Mouse (Mus musculus): ENCODE data around the gene Evl.
"Not testable (repeated sequence)": the region's sequence is repeated elsewhere in the genome, so short reads cannot be mapped to it uniquely, and the experiment has no call there.

Evl gene

DNA sequence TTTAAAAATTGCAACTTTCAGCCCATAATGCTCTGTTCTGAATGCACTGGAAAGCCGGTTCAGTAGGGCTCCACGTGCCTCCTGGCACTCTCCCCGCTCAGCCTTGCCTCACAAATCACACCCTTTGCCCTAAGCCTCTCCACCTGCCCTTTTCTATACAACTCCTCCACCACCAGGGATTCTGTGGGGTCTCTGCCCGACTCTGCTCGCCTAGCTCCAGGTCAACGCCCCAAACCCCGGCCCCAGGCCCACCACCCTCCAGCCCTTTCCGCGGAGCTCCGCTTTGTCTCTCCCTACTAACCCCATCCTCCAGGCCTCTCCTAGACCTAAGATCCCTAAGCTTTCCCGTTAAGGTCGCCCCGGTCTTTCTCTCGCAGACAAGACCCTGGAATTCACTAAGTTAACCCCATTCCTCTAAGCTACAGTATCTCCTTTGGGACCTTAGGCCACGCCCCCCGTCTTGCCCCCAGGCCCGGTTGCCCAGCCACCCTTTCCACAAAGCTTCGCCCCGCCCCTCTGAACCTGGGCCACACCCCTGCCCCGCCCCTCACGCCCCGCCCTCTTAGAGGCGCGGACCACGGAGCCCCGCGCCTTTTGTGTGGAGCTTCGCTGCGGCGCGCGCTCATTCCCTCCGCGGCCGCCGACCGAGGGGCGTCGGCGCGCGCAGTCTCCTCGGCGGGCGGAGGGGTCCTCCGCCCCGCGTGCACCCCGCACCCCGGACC is at the start of gene Evl:
Gene Evl, plus strand, starts transcription at position 601 of the 722 bp plus-strand sequence.
- DNase-seq (ENCODE audit: low spot score in 2 of 2), result peak in 1 of 2 experiments; percentile 43

DNA sequence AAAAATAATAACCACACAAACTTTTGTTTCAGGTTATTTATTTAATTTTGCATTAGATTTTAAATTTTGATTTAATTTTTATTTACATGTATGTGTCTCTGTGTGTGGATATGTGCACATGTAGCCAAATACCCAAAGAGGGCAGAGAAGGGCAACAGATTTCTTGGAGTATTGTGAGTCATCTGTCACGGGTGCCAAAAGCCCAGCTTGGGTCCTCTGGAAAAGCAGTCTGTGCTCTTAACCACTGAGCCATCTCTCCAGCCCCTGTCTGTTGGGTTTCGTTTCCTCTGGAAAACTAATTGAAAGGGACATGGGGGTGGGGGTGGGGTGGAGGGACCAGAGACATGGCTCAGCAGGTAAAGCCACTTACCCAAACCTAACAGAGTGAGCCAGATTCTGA is 48.7 kb upstream of the Evl start:
- DNase-seq (ENCODE audit: low spot score in 2 of 2), result no peak

GRCm38 (mm10) chr12:108507046-108507445 is 47.5 kb upstream of the Evl start:
- DNase-seq (ENCODE audit: low spot score in 2 of 2), result not testable (repeated sequence)

DNA sequence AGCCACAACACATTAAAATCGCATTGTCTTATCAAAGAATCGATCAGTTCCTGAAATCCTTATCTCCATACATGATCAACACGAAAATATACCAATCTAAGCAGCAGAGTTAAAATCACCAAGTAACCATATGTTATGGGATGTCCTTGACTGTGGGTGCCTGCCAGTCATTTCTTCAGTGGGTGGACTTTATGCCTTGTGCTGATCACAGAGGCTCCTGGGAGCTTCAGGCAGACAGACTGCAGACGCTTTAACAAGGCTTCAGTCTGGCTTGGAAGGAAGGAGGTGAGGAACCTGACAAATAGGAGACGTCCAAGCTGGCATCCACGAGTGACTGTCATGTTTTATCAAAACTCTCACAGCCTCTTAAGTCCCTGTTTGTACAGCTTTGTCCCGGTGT is 43.9 kb upstream of the Evl start:
- DNase-seq (ENCODE audit: low spot score in 2 of 2), result no peak

DNA sequence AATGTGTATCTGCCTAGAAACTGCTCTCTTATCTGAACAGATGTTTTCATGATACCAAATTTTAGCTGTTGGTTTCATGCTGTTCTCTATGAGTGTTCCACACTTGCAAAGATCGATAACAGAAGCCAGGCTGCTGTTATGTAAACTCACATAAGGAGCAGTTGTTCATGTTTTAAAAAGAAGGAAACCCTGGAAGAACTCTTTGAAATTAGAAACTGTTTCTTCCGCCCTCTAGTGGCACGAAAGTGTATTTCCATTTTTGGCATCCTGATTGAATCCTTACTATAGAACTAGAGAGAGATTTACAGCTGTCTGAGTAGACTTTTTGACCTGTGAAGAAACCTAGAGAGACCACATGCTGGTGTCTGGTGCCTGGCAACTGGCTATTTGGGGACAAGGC is 43.5 kb upstream of the Evl start:
- DNase-seq (ENCODE audit: low spot score in 2 of 2), result no peak

DNA sequence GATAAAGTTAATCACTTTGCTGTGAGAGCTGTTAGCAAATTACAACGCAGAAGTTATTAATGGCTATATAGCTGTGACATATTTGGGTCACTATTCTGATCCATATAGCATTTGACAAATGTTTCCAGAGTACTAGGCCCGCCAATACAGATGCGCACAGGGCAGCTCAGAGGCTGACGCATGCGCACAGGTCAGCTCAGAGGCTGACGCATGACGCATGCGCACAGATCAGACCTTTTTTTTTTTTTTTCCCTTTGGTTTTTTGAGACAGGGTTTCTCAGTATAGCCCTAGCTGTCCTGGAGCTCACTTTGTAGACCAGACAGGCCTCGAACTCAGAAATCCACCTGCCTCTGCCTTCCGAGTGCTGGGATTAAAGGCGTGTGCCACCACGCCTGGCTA is 39.1 kb upstream of the Evl start:
- DNase-seq (ENCODE audit: low spot score in 2 of 2), result no peak

- no peak for DNase-seq (ENCODE audit: low spot score in 2 of 2)
Observed at GRCm38 (mm10) chr12:108519374-108519773, 35.1 kb upstream of the Evl start.

- peak in 1 of 2 experiments; percentile 7 for DNase-seq (ENCODE audit: low spot score in 2 of 2)
Observed at GRCm38 (mm10) chr12:108529214-108529613, 25.3 kb upstream of the Evl start.

- no peak for DNase-seq (ENCODE audit: low spot score in 2 of 2)
Observed at GRCm38 (mm10) chr12:108534484-108534883, 20.0 kb upstream of the Evl start.

- DNase-seq (ENCODE audit: low spot score in 2 of 2), result no peak
Observed at GRCm38 (mm10) chr12:108536461-108536860, 18.1 kb upstream of the Evl start.

GRCm38 (mm10) chr12:108541088-108541487 is 13.4 kb upstream of the Evl start:
- peak in 1 of 2 experiments; percentile 13 for DNase-seq (ENCODE audit: low spot score in 2 of 2)

GRCm38 (mm10) chr12:108546508-108547153 is 7.9 kb upstream of the Evl start:
- no peak for DNase-seq (ENCODE audit: low spot score in 2 of 2)

- no peak for DNase-seq (ENCODE audit: low spot score in 2 of 2)
Observed at GRCm38 (mm10) chr12:108547251-108547875, 7.2 kb upstream of the Evl start.

DNA sequence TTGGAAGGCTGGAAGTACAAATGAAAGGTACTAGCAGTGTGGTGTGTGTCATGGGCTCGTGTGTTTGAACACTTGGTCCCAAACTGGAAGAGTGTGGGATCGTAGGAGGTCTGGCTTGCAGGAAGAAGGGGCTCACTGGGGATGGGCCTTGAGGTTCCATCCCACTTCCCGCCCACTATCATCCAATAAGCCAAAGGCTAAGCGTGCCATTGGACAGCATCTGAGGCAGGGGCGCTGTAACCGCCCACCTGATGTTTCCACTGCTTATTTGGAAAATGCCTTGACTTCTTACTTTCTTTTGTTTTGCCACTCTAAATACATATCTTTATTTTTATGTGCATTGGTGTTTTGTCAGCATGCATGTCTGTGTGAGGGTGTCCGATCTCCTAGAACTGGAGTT is 2.8 kb upstream of the Evl start:
- DNase-seq (ENCODE audit: low spot score in 2 of 2), result no peak

- DNase-seq (ENCODE audit: low spot score in 2 of 2), result no peak
Observed at GRCm38 (mm10) chr12:108553079-108553478, 1.4 kb upstream of the Evl start.

DNA sequence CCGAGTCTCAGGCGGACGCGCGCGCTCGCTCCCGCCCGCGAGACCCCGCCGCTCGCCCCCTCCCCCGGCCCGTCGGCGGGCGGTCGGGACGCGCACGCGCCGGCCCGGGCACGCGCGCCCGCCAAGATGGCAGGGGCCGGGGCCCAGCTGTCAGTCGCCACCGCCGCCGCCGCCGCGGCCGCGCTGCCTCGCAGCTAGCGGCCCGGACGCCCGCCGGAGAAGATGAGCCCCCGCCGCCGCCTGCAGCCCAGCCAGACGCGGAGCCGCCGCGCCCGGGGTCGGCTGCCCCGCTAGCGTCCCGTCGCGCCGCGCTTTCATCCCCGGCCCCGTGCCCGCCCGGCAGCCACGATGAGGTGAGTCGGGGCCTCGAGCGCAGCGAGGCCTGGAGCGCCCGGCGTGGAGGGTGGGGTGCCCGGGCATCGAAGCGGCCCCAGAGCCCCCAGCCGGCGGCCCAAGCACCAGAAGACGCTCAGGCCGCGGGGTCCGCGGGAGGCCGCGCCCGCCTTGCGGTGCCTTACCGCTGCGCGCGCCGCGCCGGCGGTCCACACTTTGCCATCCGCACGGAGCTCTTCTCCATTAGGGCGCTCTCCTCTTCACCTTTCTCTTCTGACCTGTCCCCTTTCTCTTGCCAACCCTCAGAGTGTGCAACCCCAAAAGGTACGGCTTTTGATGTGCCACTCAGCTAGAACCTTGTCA is 489 bp downstream of the Evl start:
- peak in 1 of 2 experiments; percentile 3 for DNase-seq (ENCODE audit: low spot score in 2 of 2)

- DNase-seq (ENCODE audit: low spot score in 2 of 2), result no peak
Observed at GRCm38 (mm10) chr12:108558194-108558593, 3.7 kb downstream of the Evl start.

DNA sequence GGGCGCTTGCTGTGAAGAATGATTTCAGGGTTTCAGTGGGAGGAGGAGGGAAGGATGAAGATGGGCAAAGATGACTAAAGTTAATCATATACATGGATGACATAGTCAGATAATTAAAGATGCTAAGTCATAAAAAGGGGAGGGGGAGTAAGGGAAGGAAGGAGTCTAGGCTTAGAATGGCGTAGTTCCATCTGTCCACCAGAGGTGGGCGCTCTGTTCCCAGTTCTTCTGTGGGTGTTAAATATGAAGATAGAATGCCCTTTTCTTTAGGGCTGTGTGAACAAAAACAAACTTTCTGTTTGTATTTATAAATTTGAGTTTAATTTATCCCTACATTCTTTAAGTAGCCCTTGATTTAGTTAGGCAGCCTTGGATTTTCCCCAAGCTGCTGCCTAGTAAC is 8.7 kb downstream of the Evl start:
- peak in 1 of 2 experiments; percentile 14 for DNase-seq (ENCODE audit: low spot score in 2 of 2)

DNA sequence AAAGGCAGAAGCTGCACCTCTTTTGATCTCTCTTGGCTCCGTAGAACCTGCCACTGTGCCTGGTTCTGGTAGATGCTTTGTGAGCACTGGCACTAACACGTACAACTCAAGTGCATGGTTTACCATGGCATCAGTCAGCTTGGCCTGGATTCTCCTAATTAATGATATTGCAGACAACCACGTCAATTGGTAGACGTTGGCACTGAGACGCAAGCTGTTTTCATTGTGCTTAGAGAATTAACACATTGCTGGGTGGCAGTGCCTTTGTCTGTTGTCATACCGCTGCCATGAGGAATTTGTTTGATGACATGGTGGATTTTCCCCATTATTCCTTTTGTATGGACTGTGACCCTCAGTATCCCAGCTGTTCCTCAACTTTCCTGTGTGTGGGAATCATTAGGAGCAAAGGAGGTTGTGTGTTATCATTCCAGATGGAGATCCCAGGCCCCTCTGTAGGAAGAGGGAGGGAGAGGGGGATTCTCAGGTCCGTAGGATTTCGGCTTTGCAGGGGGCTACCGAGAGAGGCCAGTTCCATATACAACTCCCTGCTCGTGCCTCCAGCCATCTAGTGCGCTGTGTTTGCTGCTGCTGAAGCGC is 10.5 kb downstream of the Evl start:
- no peak for DNase-seq (ENCODE audit: low spot score in 2 of 2)

DNA sequence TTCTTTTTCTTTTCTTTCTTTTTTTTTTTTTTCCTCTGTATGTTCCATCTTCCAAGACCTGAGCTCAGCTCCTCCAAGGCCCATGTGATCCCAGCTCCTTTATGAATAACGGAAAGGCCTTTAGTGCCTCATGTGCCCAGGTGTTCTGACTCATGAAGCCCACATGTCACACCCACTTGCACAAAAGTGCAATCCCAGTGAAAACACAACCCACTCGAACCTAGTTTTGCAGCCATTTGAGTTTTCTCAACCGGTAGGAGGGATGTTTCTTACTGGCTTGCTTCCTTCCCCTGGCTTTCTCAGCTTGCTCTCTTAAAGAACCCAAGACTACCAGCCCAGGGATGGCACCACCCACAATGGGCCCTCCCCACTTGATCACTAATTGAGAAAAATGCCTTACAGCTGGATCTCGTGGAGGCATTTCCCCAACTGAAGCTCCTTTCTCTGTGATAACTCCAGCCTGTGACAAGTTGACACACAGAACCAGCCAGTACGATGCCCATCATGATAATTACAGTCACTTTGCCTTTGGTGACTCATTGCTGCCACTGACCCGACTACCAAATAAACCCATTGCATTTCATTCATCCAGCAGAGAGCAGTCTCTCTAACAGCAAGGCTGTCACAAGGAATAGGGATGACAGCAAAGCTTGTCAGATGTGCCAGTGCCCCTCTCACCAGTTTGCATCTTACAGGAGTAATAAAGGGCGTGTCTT is 24.8 kb downstream of the Evl start:
- DNase-seq (ENCODE audit: low spot score in 2 of 2), result no peak

DNA sequence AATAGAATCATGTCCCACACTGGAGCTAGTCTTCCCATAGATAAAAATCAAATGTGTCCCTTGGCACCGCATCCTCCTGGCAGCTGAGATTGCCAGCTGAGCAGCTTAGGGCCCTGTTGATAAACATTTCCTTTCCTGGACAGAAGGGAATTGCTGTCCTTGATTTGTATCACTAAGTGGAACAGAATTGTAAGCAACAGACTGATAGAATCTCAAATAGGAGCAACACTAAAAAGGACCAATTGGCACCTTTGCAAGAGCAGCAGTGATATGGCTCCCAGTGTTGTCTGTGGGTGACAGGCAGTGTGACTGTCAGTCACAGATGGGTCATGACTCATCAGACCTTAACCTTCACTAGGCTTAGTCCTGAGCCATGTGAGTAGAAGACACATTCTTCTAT is 29.3 kb downstream of the Evl start:
- DNase-seq (ENCODE audit: low spot score in 2 of 2), result no peak
